ENCODE assay signal across 8 mouse cellular contexts in genomic region chr4:44168231-44168647, GRCm38 (mm10).
A peak's percentile ranks its signal among the peaks of the same experiment; 100 is the strongest.
DNase-seq lines count a peak whose midpoint lies in the region; ATAC-seq and TF ChIP-seq lines count a peak whose summit lies in the region.

No protein-coding gene starts in this region.

- WGBS in embryonic facial prominence, embryonic 14.5 days: 0% methylated on average over 13 of the region's 34 CpGs
- WGBS in limb, embryonic 14.5 days: 0% methylated on average over 19 of the region's 34 CpGs
- WGBS in midbrain, postnatal 0 days: under 1% methylated on average over 18 of the region's 34 CpGs

- peak; percentile 59; the same call in 1 of the 2 replicates for TF ChIP-seq POLR2A in limb, embryonic 14.5 days (IDR thresholded peaks at IDR 0.05; ENCODE audit: borderline replicate concordance, extremely low read depth, insufficient read depth, insufficient read length)

- no peaks in the 10 kb centered on the region for H3K9me3 ChIP-seq in embryonic facial prominence, embryonic 14.5 days (ENCODE audit: control insufficient read depth, low read length)
- H3K9me3 ChIP-seq in limb, embryonic 14.5 days (ENCODE audit: control insufficient read depth, low read length): no peaks in the 10 kb centered on the region
- no peaks in the 10 kb centered on the region for H3K9me3 ChIP-seq in midbrain, postnatal 0 days (ENCODE audit: low read length)

- no peaks in the 10 kb centered on the region for H3K36me3 ChIP-seq in embryonic facial prominence, embryonic 14.5 days (ENCODE audit: control insufficient read depth, insufficient read depth, low read length)
- H3K36me3 ChIP-seq in limb, embryonic 14.5 days (ENCODE audit: control insufficient read depth, insufficient read depth, low read length): no peaks in the 10 kb centered on the region
- H3K36me3 ChIP-seq in midbrain, postnatal 0 days (ENCODE audit: insufficient read depth, low read length): no peaks in the 10 kb centered on the region

- peak; percentile 91 for ATAC-seq in embryonic facial prominence, embryonic 14.5 days (ENCODE audit: low read depth)
- ATAC-seq in limb, embryonic 14.5 days (ENCODE audit: low FRiP score, low read depth): peak; percentile 88
- peak; percentile 91 for ATAC-seq in midbrain, postnatal 0 days (ENCODE audit: low FRiP score)

- peak overlapping the region; percentile 43 for H3K4me3 ChIP-seq in embryonic facial prominence, embryonic 14.5 days (ENCODE audit: low read depth, low read length)
- H3K4me3 ChIP-seq in limb, embryonic 14.5 days (replicated peaks; ENCODE audit: low read length): peak overlapping the region; percentile 44
- H3K4me3 ChIP-seq in midbrain, postnatal 0 days (ENCODE audit: low read depth, low read length): peak overlapping the region; percentile 43

- peak; percentile 90 for DNase-seq in 3T3-L1 (ENCODE audit: low read depth, low spot score)
- peak; percentile 94 for DNase-seq in adrenal gland, postnatal 4 days (ENCODE audit: low spot score in 2 of 2)
- peak; percentile 98 for DNase-seq in embryonic facial prominence, embryonic 14.5 days (ENCODE audit: low spot score)
- DNase-seq in heart, adult 8-10 months (ENCODE audit: low spot score): peak; percentile 92
- peak; percentile 96 for DNase-seq in kidney, adult 9 months
- DNase-seq in limb, embryonic 14.5 days (ENCODE audit: low spot score): peak; percentile 94
- peak; percentile 94 for DNase-seq in midbrain, postnatal 0 days (ENCODE audit: low spot score)
- DNase-seq in spleen, postnatal 14 days (ENCODE audit: low spot score in 2 of 2): peak; percentile 93 to 94

- H3K9ac ChIP-seq in embryonic facial prominence, embryonic 14.5 days (ENCODE audit: low read depth, low read length): peak overlapping the region; percentile 58
- H3K9ac ChIP-seq in limb, embryonic 14.5 days (ENCODE audit: low read depth, low read length, severe bottlenecking): peak overlapping the region; percentile 48; the same call in 1 of the 2 replicates
- H3K9ac ChIP-seq in midbrain, postnatal 0 days (replicated peaks; ENCODE audit: low read length, poor library complexity, severe bottlenecking): no peak overlapping the region; the same call in 1 of the 2 replicates

- peak overlapping the region; percentile 59 for H3K4me2 ChIP-seq in embryonic facial prominence, embryonic 14.5 days (ENCODE audit: low read depth, low read length)
- H3K4me2 ChIP-seq in limb, embryonic 14.5 days (replicated peaks; ENCODE audit: low read depth, low read length, severe bottlenecking): peak overlapping the region; percentile 69
- H3K4me2 ChIP-seq in midbrain, postnatal 0 days (ENCODE audit: low read depth, low read length, poor library complexity, severe bottlenecking): peak overlapping the region; percentile 67

- peak overlapping the region; percentile 65 for H3K27ac ChIP-seq in embryonic facial prominence, embryonic 14.5 days (replicated peaks; ENCODE audit: low read depth, low read length)
- H3K27ac ChIP-seq in limb, embryonic 14.5 days (replicated peaks; ENCODE audit: low read depth, low read length): 0 out of 2 replicates have a peak overlapping the region, but pooled peaks have one; percentile 38
- H3K27ac ChIP-seq in midbrain, postnatal 0 days (ENCODE audit: low read depth, low read length): peak overlapping the region; percentile 63; the same call in 1 of the 2 replicates

- no peak for TF ChIP-seq CTCF in midbrain, postnatal 0 days (IDR thresholded peaks at IDR 0.05)

- H3K27me3 ChIP-seq in embryonic facial prominence, embryonic 14.5 days (replicated peaks; ENCODE audit: control insufficient read depth, insufficient read depth, low read length): no peaks in the 10 kb centered on the region
- no peaks in the 10 kb centered on the region for H3K27me3 ChIP-seq in limb, embryonic 14.5 days (ENCODE audit: control insufficient read depth, insufficient read depth, low read length)
- H3K27me3 ChIP-seq in midbrain, postnatal 0 days (ENCODE audit: insufficient read depth, low read length): no peaks in the 10 kb centered on the region

- H3K4me1 ChIP-seq in embryonic facial prominence, embryonic 14.5 days (ENCODE audit: control insufficient read depth, insufficient read depth, low read length): peaks cover 20% of the 10 kb centered on the region
- peaks cover 29% of the 10 kb centered on the region for H3K4me1 ChIP-seq in limb, embryonic 14.5 days (ENCODE audit: control insufficient read depth, insufficient read depth, low read length)
- peaks cover 14% of the 10 kb centered on the region; the same call in 1 of the 2 replicates for H3K4me1 ChIP-seq in midbrain, postnatal 0 days (ENCODE audit: insufficient read depth, low read length)

Comparison
In these comparisons a context has a peak if more than half of its experiments do, and no peak if none do; other contexts are left out.
1. Peak in every context shown above with its lines: DNase-seq, ATAC-seq, H3K4me3 ChIP-seq and H3K27ac ChIP-seq.